ENCODE assay signal across 10 mouse cellular contexts in genomic region chr12:30400531-30400930, GRCm38 (mm10).
"Had no signal": no experiment of that assay in that cellular context is flagged by ENCODE, and none has a peak within 500 bp of the region (broad histone marks: within the 10 kb centered on the region; RNA-seq: fewer than 3 reads in every experiment).

No protein-coding gene starts in this region.

- DNase-seq: kidney, adult 8-10 months; kidney, postnatal 10 days; kidney, postnatal 4 days; liver; lung, adult 18-20 months; lung, postnatal 10 days; lung, postnatal 4 days; spleen, adult 18-20 months; thymus, adult 18-20 months; thymus, postnatal 36 days had no signal
